Comparison of ENCODE assay signal across 9 mouse cellular contexts in genomic region chr11:103339414-103340119, GRCm38 (mm10). TPM values are rescaled to one million over a fixed set of nuclear protein-coding genes. Genes with fewer than 3 reads are reported as not detected.
DNase-seq lines count a peak whose midpoint lies in the region; ATAC-seq and TF ChIP-seq lines count a peak whose summit lies in the region.
"Had no signal": no experiment of that assay in that cellular context is flagged by ENCODE, and none has a peak within 500 bp of the region (broad histone marks: within the 10 kb centered on the region; RNA-seq: fewer than 3 reads in every experiment).

No protein-coding gene starts in this region.

- peaks cover 4% of the 10 kb centered on the region for H3K27me3 ChIP-seq in heart, embryonic 11.5 days (ENCODE audit: control insufficient read depth, insufficient read depth, low read length)
- peaks cover 33% of the 10 kb centered on the region for H3K27me3 ChIP-seq in forebrain, embryonic 12.5 days
- no peaks in the 10 kb centered on the region for H3K27me3 ChIP-seq in kidney, postnatal 0 days (ENCODE audit: insufficient read depth, low read length)
- peaks cover 5% of the 10 kb centered on the region for H3K27me3 ChIP-seq in midbrain, embryonic 16.5 days (ENCODE audit: control insufficient read depth, insufficient read depth, low read depth, low read length)

- H3K9ac ChIP-seq in heart, embryonic 11.5 days (ENCODE audit: low read depth, low read length) = no peak overlapping the region
- no peak overlapping the region for H3K9ac ChIP-seq in forebrain, embryonic 12.5 days
- peak overlapping the region; percentile 54 for H3K9ac ChIP-seq in kidney, postnatal 0 days (ENCODE audit: low read depth, low read length)
- no peak overlapping the region for H3K9ac ChIP-seq in midbrain, embryonic 16.5 days (ENCODE audit: low read depth, low read length)

- peak overlapping the region; percentile 36 for H3K4me2 ChIP-seq in heart, embryonic 11.5 days
- peak overlapping the region; percentile 27; the same call in 1 of the 2 replicates for H3K4me2 ChIP-seq in forebrain, embryonic 12.5 days
- peak overlapping the region; percentile 63 for H3K4me2 ChIP-seq in kidney, postnatal 0 days (ENCODE audit: low read length)
- H3K4me2 ChIP-seq in midbrain, embryonic 16.5 days (ENCODE audit: low read length) = peak overlapping the region; percentile 45

- TF ChIP-seq CTCF in kidney, postnatal 0 days (IDR thresholded peaks at IDR 0.05; ENCODE audit: low read depth) = no peak

- intact Hi-C loops in heart, postnatal 36 days (cut with DNase I) = loop anchor here (10.0 kb wide), 1 partner anchor 335 kb away; no protein-coding TSS in a partner anchor

- no peaks in the 10 kb centered on the region for H3K9me3 ChIP-seq in heart, embryonic 11.5 days (replicated peaks; ENCODE audit: control insufficient read depth, low read length)
- no peaks in the 10 kb centered on the region for H3K9me3 ChIP-seq in forebrain, embryonic 12.5 days
- no peaks in the 10 kb centered on the region for H3K9me3 ChIP-seq in kidney, postnatal 0 days (replicated peaks; ENCODE audit: low read length)
- H3K9me3 ChIP-seq in midbrain, embryonic 16.5 days (replicated peaks; ENCODE audit: control insufficient read depth, low read length, poor library complexity, severe bottlenecking) = no peaks in the 10 kb centered on the region

- no peak overlapping the region for H3K4me3 ChIP-seq in heart, embryonic 11.5 days (ENCODE audit: low read depth, low read length)
- no peak overlapping the region for H3K4me3 ChIP-seq in forebrain, embryonic 12.5 days (replicated peaks)
- H3K4me3 ChIP-seq in kidney, postnatal 0 days (replicated peaks; ENCODE audit: low read depth, low read length) = peak overlapping the region; percentile 26; the same call in 1 of the 2 replicates
- peak overlapping the region; percentile 12 for H3K4me3 ChIP-seq in midbrain, embryonic 16.5 days (ENCODE audit: low read depth, low read length)
- H3K4me3 ChIP-seq: myocyte had no signal

- ATAC-seq in heart, embryonic 11.5 days (replicated peaks; ENCODE audit: insufficient number of reproducible peaks, low FRiP score, low TSS enrichment) = no peak
- no peak for ATAC-seq in forebrain, embryonic 12.5 days (ENCODE audit: low FRiP score)
- ATAC-seq in kidney, postnatal 0 days (replicated peaks; ENCODE audit: low FRiP score, low read depth) = peak; percentile 78
- ATAC-seq in midbrain, embryonic 16.5 days = no peak
- ATAC-seq in cerebellum, adult (ENCODE audit: insufficient number of reproducible peaks, low FRiP score, low TSS enrichment) = no peak

- H3K27ac ChIP-seq in heart, embryonic 11.5 days (ENCODE audit: low read depth, low read length) = no peak overlapping the region
- no peak overlapping the region for H3K27ac ChIP-seq in forebrain, embryonic 12.5 days
- H3K27ac ChIP-seq in kidney, postnatal 0 days = peak overlapping the region; percentile 94
- H3K27ac ChIP-seq in midbrain, embryonic 16.5 days (ENCODE audit: low read length) = no peak overlapping the region

- 46% methylated on average over 18 of the region's 19 CpGs for WGBS in heart, embryonic 11.5 days (ENCODE audit: insufficient replicate concordance)
- 49% methylated on average over 19 of the region's 19 CpGs for WGBS in forebrain, embryonic 12.5 days
- 27% methylated on average over 19 of the region's 19 CpGs for WGBS in kidney, postnatal 0 days
- WGBS in midbrain, embryonic 16.5 days = 48% methylated on average over 18 of the region's 19 CpGs

- no peaks in the 10 kb centered on the region for H3K36me3 ChIP-seq in heart, embryonic 11.5 days (ENCODE audit: control insufficient read depth, insufficient read depth, low read length)
- no peaks in the 10 kb centered on the region for H3K36me3 ChIP-seq in forebrain, embryonic 12.5 days (replicated peaks)
- no peaks in the 10 kb centered on the region for H3K36me3 ChIP-seq in kidney, postnatal 0 days (ENCODE audit: insufficient read depth, low read length)
- H3K36me3 ChIP-seq in midbrain, embryonic 16.5 days (ENCODE audit: control insufficient read depth, insufficient read depth, low read length) = no peaks in the 10 kb centered on the region

- H3K4me1 ChIP-seq in heart, embryonic 11.5 days (ENCODE audit: control insufficient read depth, insufficient read depth, low read length) = peaks cover 9% of the 10 kb centered on the region
- 0 out of 2 replicates have a peak, but pooled peaks cover 4% of the 10 kb centered on the region for H3K4me1 ChIP-seq in forebrain, embryonic 12.5 days
- peaks cover 13% of the 10 kb centered on the region for H3K4me1 ChIP-seq in kidney, postnatal 0 days (replicated peaks; ENCODE audit: insufficient read depth, low read length)
- H3K4me1 ChIP-seq in midbrain, embryonic 16.5 days (ENCODE audit: control insufficient read depth, insufficient read depth, low read length) = no peaks in the 10 kb centered on the region

- DNase-seq in heart, postnatal 36 days = no peak
- DNase-seq in kidney, postnatal 0 days (ENCODE audit: low spot score) = peak; percentile 72
- no peak for DNase-seq in c-Kit-positive CD71-positive TER-119-positive erythroid progenitor cells, embryonic 14.5 days (ENCODE audit: low spot score)
- DNase-seq in Muller cell, postnatal 12 days (ENCODE audit: inconsistent ontology term) = no peak

RNA-seq across cellular contexts. Expression of gene Arhgap27, which starts 23.9 kb away (rescaled TPM):
- 3.4 and 4.4 TPM in 2 replicates for polyA plus RNA-seq in heart, embryonic 11.5 days (2014; fragmentation: Nextera tagmentation; extraction: Ambion mirVana)
- 10 to 100 TPM; 16.3 to 17.6 TPM for total RNA-seq in heart, postnatal 36 days (2021)
- 3.2 and 3.7 TPM in 2 replicates for polyA plus RNA-seq in forebrain, embryonic 12.5 days (2016; fragmentation: Nextera tagmentation; extraction: Ambion mirVana)
- 15.9 and 16.6 TPM in 2 replicates for polyA plus RNA-seq in kidney, postnatal 0 days (2015; fragmentation: Nextera tagmentation; extraction: Ambion mirVana)
- polyA plus RNA-seq in midbrain, embryonic 16.5 days (2015; fragmentation: Nextera tagmentation; extraction: Ambion mirVana) = 3.8 and 4.4 TPM in 2 replicates

Comparison
In these comparisons a context has a peak if more than half of its experiments do, and no peak if none do; other contexts are left out.
1. H3K4me3 ChIP-seq: peak in kidney, postnatal 0 days (single experiment) and midbrain, embryonic 16.5 days (single experiment); none in heart, embryonic 11.5 days (single experiment) and forebrain, embryonic 12.5 days (single experiment).
2. Peak in every context shown above with its lines, with median percentiles within 50 percentile points of each other: H3K4me2 ChIP-seq.